Mouse (Mus musculus): Measurements from ENCODE around the gene Lyst. TPM values are rescaled to one million over a fixed set of nuclear protein-coding genes. Genes with fewer than 3 reads are reported as not detected.

The Lyst gene
- polyA plus RNA-seq, 1 experiment from 2014 or later, result 4.5 TPM

DNA sequence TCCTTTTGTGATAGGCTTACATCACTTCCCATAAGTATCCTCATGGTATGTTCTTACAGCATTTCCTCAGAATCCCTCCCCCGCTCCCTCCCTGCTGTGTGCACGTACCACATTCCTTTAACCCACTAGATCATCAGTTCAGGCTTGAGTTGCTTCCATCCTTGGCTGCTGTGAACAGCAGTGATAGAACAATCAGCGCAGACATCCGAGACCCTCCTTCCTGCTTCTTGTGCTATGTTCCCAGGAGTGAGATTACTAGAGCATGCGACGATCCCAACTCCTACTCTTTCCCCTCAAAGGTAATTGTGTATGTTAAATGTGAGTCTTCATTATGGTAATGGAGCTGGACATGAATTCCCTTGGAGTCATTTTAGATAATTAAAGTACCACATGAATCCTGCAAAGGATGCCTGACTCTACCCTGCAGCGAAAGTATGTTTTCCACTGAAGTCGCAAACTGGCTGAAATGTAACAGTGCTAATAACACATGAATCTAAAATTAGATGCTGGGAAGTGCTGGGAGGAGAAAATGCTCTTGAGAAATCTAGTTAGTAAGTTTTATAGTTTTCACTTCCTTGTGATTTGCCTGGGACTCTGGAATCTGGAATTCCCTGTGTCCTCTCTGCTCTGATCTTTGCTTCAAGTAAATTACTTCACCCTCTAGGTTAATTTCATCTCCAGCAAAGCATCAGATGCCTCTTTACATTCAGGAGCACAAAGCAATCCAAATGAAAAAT is 13.6 kb upstream of the Lyst start:
- Histone ChIP-seq H3K4me2 (replicated peaks) (no peak overlapping the region), H3K4me3 (replicated peaks) (no peak overlapping the region), H3K27ac (no peak overlapping the region), H3K27me3 (no peaks in the 10 kb centered on the region; the same call in 1 of the 2 replicates), H3K9ac (replicated peaks) (no peak overlapping the region), H3K36me3 (no peaks in the 10 kb centered on the region), H3K4me1 (replicated peaks) (no peaks in the 10 kb centered on the region), H3K9me3 (no peaks in the 10 kb centered on the region)
- ATAC-seq, result 0 out of 2 replicates have a peak, but pooled peaks have one; percentile 43
- WGBS, result 39% methylated on average over 8 of the region's 8 CpGs

DNA sequence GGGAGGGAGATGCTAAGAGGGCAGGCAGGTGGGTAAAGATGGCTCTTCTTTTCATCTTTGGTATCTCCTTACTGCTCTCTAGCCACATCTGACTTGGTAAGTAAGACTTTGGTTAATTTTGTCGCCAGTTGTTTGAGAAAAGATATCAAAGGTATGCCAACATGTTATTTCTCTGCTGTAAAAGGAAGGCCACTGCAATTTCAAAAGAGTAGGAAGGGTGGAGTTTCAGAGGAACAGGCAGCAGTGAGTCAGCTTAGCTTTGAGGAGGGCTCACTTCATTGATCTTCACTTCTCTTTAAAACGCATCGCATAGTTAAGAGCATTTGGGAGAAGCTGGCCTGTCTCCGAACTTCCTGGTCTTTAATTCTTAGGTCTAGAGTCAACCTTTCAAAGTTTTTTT is 8.2 kb upstream of the Lyst start:
- Histone ChIP-seq H3K4me2 (replicated peaks) (no peak overlapping the region), H3K9me3 (no peaks in the 10 kb centered on the region), H3K4me1 (replicated peaks) (no peaks in the 10 kb centered on the region), H3K27ac (no peak overlapping the region), H3K36me3 (no peaks in the 10 kb centered on the region), H3K9ac (replicated peaks) (no peak overlapping the region), H3K27me3 (no peaks in the 10 kb centered on the region), H3K4me3 (replicated peaks) (no peak overlapping the region)
- no peak for ATAC-seq
- 84% methylated on average over 4 of the region's 4 CpGs for WGBS

GRCm38 (mm10) chr13:13583473-13583872 is 6.7 kb upstream of the Lyst start:
- no peak overlapping the region for H3K4me3 ChIP-seq (replicated peaks)
- no peaks in the 10 kb centered on the region for H3K4me1 ChIP-seq (replicated peaks)
- no peak for ATAC-seq
- H3K4me2 ChIP-seq (replicated peaks), result no peak overlapping the region
- WGBS, result 61% methylated on average over 2 of the region's 2 CpGs
- H3K27ac ChIP-seq, result no peak overlapping the region
- H3K9ac ChIP-seq (replicated peaks), result no peak overlapping the region
- no peaks in the 10 kb centered on the region for H3K27me3 ChIP-seq
- no peaks in the 10 kb centered on the region for H3K9me3 ChIP-seq
- H3K36me3 ChIP-seq, result no peaks in the 10 kb centered on the region

- peaks cover 15% of the 10 kb centered on the region for H3K4me1 ChIP-seq (replicated peaks)
- H3K36me3 ChIP-seq, result no peaks in the 10 kb centered on the region
- no peak overlapping the region for H3K27ac ChIP-seq
- 75% methylated on average over 1 of the region's 1 CpGs for WGBS
- no peak overlapping the region for H3K9ac ChIP-seq (replicated peaks)
- no peaks in the 10 kb centered on the region for H3K27me3 ChIP-seq
- H3K9me3 ChIP-seq, result no peaks in the 10 kb centered on the region
- H3K4me3 ChIP-seq (replicated peaks), result no peak overlapping the region
- ATAC-seq, result no peak
- no peak overlapping the region for H3K4me2 ChIP-seq (replicated peaks)
These were observed 2.5 kb upstream of the Lyst start for GRCm38 (mm10) chr13:13587653-13588184.

DNA sequence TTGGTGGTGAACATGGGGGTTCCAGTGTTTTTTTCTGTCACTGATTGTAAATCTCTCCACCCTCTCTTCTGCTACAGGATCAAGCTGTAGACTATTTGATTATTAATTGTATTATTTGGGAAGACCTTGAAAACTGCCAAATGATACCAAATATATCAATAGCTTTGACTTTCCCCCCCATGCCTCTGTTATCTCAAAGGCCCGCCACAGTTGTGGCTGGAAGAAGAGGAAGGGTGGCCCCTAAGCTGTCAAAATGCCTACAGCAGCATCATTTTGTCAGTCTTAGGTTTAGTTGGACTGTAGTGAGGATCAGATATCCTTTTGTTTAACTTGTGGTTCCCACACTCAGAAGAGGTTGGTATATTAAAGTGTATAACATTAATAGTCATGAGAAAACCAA is 1.7 kb upstream of the Lyst start:
- H3K4me3 ChIP-seq (replicated peaks), result no peak overlapping the region
- no peaks in the 10 kb centered on the region for H3K9me3 ChIP-seq
- H3K27ac ChIP-seq, result no peak overlapping the region
- 94% methylated on average over 1 of the region's 1 CpGs for WGBS
- H3K36me3 ChIP-seq, result no peaks in the 10 kb centered on the region
- H3K27me3 ChIP-seq, result no peaks in the 10 kb centered on the region
- ATAC-seq, result no peak
- H3K4me2 ChIP-seq (replicated peaks), result no peak overlapping the region
- H3K9ac ChIP-seq (replicated peaks), result no peak overlapping the region
- peaks cover 15% of the 10 kb centered on the region for H3K4me1 ChIP-seq (replicated peaks)

DNA sequence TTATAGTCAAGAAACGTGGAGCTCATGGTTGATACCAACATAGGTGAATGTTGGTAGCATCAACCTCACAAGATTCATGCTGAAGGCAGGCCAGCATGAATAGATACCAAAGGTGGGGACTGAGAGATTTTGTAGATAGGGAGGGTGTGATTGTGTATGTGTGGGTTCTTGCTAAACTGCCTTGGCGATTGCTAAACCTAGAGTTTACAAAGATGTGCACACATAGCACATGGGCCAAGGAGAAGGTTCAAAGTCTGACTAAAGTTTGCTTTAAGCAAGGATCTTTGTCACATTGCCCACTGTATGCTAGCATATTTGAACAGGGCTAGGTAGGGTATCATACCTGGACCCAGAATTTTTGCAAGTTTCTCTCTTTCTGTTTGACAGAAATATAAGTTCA is 1.2 kb upstream of the Lyst start:
- Histone ChIP-seq H3K27me3 (no peaks in the 10 kb centered on the region), H3K4me1 (replicated peaks) (peaks cover 15% of the 10 kb centered on the region), H3K27ac (no peak overlapping the region), H3K4me3 (replicated peaks) (no peak overlapping the region), H3K36me3 (no peaks in the 10 kb centered on the region), H3K4me2 (replicated peaks) (no peak overlapping the region), H3K9ac (replicated peaks) (no peak overlapping the region), H3K9me3 (no peaks in the 10 kb centered on the region)
- WGBS, result 94% methylated on average over 2 of the region's 2 CpGs
- ATAC-seq, result no peak

DNA sequence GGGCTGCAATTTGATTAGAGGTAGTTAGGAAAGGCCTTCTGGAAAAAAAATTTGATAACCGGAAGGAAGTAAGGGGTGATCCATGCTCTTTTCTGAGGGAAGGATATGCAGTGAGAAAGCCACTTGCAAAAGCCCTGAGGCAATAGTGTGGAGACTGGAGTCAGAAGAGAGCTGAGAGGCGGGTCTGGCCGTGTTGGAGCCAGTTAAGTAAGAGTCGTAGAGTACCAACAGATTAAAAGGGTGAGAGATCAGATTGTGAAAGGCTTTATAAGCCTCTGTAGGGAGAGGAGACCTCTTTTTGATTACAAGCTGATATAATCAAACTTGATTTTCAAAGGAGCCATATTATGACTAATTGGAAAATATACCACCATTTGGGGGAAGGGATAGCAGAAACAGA is 1.7 kb downstream of the Lyst start:
- no peak for ATAC-seq
- 0 out of 2 replicates have a peak overlapping the region, but pooled peaks have one; percentile 13 for H3K4me2 ChIP-seq (replicated peaks)

DNA sequence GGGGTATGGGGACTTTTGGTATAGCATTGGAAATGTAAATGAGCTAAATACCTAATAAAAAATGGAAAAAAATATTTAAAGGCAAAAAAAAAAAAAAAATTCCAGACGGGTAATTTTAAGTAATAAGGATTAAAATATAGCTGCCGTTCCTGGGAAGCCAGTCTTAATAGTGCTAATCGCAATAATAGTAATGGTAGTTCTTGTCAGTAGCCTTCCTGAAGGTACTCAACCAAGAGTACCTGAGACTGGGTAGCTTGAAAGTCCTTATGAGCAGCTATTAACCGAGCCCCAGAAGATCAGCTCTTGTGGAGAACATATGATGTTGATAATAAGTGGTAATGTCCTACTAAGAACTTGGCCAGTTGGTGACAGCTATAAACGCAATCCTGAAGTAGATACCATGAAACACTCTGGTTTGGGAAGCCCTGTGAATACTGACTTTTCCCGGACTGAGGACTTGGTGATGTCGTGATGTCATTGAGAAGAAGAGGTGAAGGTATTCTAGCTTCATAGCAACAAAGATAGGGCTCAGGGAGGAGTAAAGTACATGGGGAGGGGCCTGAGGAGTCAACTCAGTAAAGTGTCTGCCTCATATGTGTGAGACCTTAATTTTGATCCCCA is 6.3 kb downstream of the Lyst start:
- H3K27ac ChIP-seq, result no peak overlapping the region

More for the DNA sequence above, 1.7 kb downstream of the Lyst start:
- no peaks in the 10 kb centered on the region for H3K36me3 ChIP-seq
- 62% methylated on average over 4 of the region's 4 CpGs for WGBS
- H3K9me3 ChIP-seq, result no peaks in the 10 kb centered on the region
- no peak overlapping the region for H3K27ac ChIP-seq
- H3K27me3 ChIP-seq, result no peaks in the 10 kb centered on the region
- H3K4me3 ChIP-seq (replicated peaks), result no peak overlapping the region
- H3K4me1 ChIP-seq (replicated peaks), result peaks cover 15% of the 10 kb centered on the region
- H3K9ac ChIP-seq (replicated peaks), result no peak overlapping the region

DNA sequence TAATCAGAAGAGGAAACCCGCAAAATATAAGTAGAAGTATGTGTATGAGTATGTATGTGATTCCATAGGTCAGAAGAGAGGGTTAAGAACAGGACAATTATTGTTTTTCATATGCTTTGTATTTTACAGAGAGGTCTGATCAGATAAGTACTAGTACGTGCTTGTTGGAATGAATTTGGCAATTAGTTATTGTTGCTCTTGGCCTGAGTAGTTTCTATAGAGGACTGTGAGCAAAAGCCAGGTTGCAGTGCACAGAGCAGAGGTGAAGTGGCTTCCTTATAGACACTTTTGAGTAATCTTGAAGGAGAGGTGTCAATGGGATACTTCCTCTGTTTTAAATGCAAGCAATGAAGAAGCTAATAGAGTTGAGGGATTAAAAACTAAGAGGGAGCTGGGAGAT is 7.7 kb downstream of the Lyst start:
- WGBS, result 87% methylated on average over 2 of the region's 2 CpGs
- no peak overlapping the region for H3K4me2 ChIP-seq (replicated peaks)

More for the DNA sequence above, 6.3 kb downstream of the Lyst start:
- H3K4me1 ChIP-seq (replicated peaks), result 0 out of 2 replicates have a peak, but pooled peaks cover 5% of the 10 kb centered on the region
- 94% methylated on average over 7 of the region's 7 CpGs for WGBS
- no peak overlapping the region for H3K9ac ChIP-seq (replicated peaks)
- H3K27me3 ChIP-seq, result no peaks in the 10 kb centered on the region
- no peaks in the 10 kb centered on the region for H3K36me3 ChIP-seq
- H3K9me3 ChIP-seq, result no peaks in the 10 kb centered on the region
- no peak for ATAC-seq
- H3K4me3 ChIP-seq (replicated peaks), result no peak overlapping the region
- H3K4me2 ChIP-seq (replicated peaks), result no peak overlapping the region

GRCm38 (mm10) chr13:13601407-13601806 is 11.2 kb downstream of the Lyst start:
- no peaks in the 10 kb centered on the region for H3K4me1 ChIP-seq (replicated peaks)
- ATAC-seq, result no peak
- no peaks in the 10 kb centered on the region for H3K27me3 ChIP-seq
- no peak overlapping the region for H3K4me3 ChIP-seq (replicated peaks)
- H3K9ac ChIP-seq (replicated peaks), result no peak overlapping the region
- no peak overlapping the region for H3K27ac ChIP-seq
- no peak overlapping the region for H3K4me2 ChIP-seq (replicated peaks)
- no peaks in the 10 kb centered on the region for H3K9me3 ChIP-seq
- no peaks in the 10 kb centered on the region for H3K36me3 ChIP-seq
- WGBS, result 95% methylated on average over 2 of the region's 2 CpGs

More for the DNA sequence above, 7.7 kb downstream of the Lyst start:
- ATAC-seq, result no peak
- no peaks in the 10 kb centered on the region for H3K9me3 ChIP-seq
- no peaks in the 10 kb centered on the region for H3K4me1 ChIP-seq (replicated peaks)
- H3K27ac ChIP-seq, result no peak overlapping the region
- H3K9ac ChIP-seq (replicated peaks), result no peak overlapping the region
- H3K36me3 ChIP-seq, result no peaks in the 10 kb centered on the region
- H3K27me3 ChIP-seq, result no peaks in the 10 kb centered on the region
- no peak overlapping the region for H3K4me3 ChIP-seq (replicated peaks)

DNA sequence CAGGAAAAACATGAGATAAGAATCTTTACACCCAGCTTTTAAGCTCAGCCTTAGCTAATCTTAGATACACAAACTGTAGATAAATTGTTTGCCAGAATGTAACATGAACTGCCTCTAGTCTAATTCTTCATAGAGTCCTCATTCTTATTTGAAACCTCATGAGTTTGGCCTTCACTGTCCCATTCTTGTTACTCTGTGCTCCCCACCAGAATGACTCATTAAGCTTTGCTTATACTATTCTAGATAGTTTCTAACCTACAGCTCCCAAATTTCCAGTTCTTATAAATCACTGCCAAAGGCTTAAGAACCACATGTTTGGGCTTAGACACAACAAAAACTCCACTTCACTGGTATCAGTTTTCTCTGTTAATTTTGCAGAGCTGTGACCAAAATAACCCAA is 16.0 kb downstream of the Lyst start:
- Histone ChIP-seq H3K9ac (replicated peaks) (no peak overlapping the region), H3K4me1 (replicated peaks) (no peaks in the 10 kb centered on the region), H3K4me2 (replicated peaks) (no peak overlapping the region), H3K9me3 (no peaks in the 10 kb centered on the region), H3K27me3 (no peaks in the 10 kb centered on the region), H3K27ac (no peak overlapping the region), H3K4me3 (replicated peaks) (no peak overlapping the region), H3K36me3 (no peaks in the 10 kb centered on the region)
- no peak for ATAC-seq

DNA sequence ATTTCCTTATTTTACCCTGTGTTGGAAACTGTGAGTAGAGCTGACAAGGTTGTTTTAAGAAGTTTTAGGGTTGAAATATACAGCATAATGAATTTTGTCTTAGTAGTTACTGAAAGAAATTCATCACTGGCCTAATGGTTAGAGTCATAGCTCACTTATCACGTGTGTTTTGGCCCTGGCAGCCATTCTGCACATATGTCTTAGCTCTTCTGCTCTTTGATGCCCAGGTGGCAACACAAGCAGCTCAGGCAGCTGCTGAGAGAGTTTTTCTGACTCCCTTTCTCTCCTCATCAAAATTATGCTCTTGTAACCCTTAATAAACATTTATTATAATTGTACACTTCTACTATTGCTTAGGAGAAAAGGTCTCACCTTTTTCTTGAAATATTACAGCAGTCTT is 18.1 kb downstream of the Lyst start:
- H3K9me3 ChIP-seq, result no peaks in the 10 kb centered on the region
- H3K36me3 ChIP-seq, result no peaks in the 10 kb centered on the region
- no peak overlapping the region for H3K27ac ChIP-seq
- WGBS, result 56% methylated on average over 1 of the region's 1 CpGs
- H3K4me1 ChIP-seq (replicated peaks), result no peaks in the 10 kb centered on the region
- H3K4me2 ChIP-seq (replicated peaks), result no peak overlapping the region
- H3K27me3 ChIP-seq, result no peaks in the 10 kb centered on the region
- no peak for ATAC-seq
- no peak overlapping the region for H3K9ac ChIP-seq (replicated peaks)
- no peak overlapping the region for H3K4me3 ChIP-seq (replicated peaks)
